Comparison of ENCODE assay signal across 9 mouse cellular contexts in genomic region chr14:25231881-25232280, GRCm38 (mm10).
DNase-seq lines count a peak whose midpoint lies in the region; ATAC-seq lines count a peak whose summit lies in the region.
"Had no signal": no experiment of that assay in that cellular context is flagged by ENCODE, and none has a peak within 500 bp of the region (broad histone marks: within the 10 kb centered on the region; RNA-seq: fewer than 3 reads in every experiment).

No protein-coding gene starts in this region.

- 58% methylated on average over 1 of the region's 1 CpGs for WGBS in limb, embryonic 15.5 days

- H3K9ac ChIP-seq in limb, embryonic 15.5 days, result no peak overlapping the region

- no peak overlapping the region for H3K4me3 ChIP-seq in limb, embryonic 15.5 days

- no peaks in the 10 kb centered on the region for H3K36me3 ChIP-seq in limb, embryonic 15.5 days

- peak; percentile 66 for DNase-seq in gastrocnemius, postnatal 14 days
- no peak for DNase-seq in gastrocnemius, adult 18-20 months (ENCODE audit: low spot score)
- peak; percentile 30 for DNase-seq in ovary, adult 18-20 months (ENCODE audit: low spot score)
- no peak for DNase-seq in ovary, postnatal 14 days (ENCODE audit: low spot score)
- no peak for DNase-seq in urinary bladder, postnatal 25 days (ENCODE audit: low spot score)
- no peak for DNase-seq in layer of hippocampus, adult 9-11 months
- DNase-seq in layer of hippocampus, postnatal 25 days (ENCODE audit: extremely low spot score in 1 of 2, low spot score in 1 of 2), result no peak
- DNase-seq: cerebellum, adult 11-12 months had no signal

- H3K27ac ChIP-seq in limb, embryonic 15.5 days, result peak overlapping the region; percentile 71

- H3K4me1 ChIP-seq in limb, embryonic 15.5 days, result peaks cover 38% of the 10 kb centered on the region

- H3K4me2 ChIP-seq in limb, embryonic 15.5 days, result no peak overlapping the region

- H3K27me3 ChIP-seq in limb, embryonic 15.5 days, result no peaks in the 10 kb centered on the region

- no peaks in the 10 kb centered on the region for H3K9me3 ChIP-seq in limb, embryonic 15.5 days

- intact Hi-C loops in gastrocnemius, postnatal 14 days (cut with DNase I; ENCODE audit: low total_unique reads), result no loop called here

- ATAC-seq in limb, embryonic 15.5 days (ENCODE audit: insufficient number of reproducible peaks, low FRiP score, low TSS enrichment, low read depth), result peak; percentile 71

Comparison
In these comparisons a context has a peak if more than half of its experiments do, and no peak if none do; other contexts are left out.
1. DNase-seq: peak in gastrocnemius, postnatal 14 days (single experiment) and ovary, adult 18-20 months (single experiment); none in gastrocnemius, adult 18-20 months (single experiment), ovary, postnatal 14 days (single experiment), urinary bladder, postnatal 25 days (single experiment), layer of hippocampus, adult 9-11 months (single experiment) and layer of hippocampus, postnatal 25 days (0 of 2).